Mouse (Mus musculus) large intestine, adult 2 months (tissue): Measurements from ENCODE around the gene Ccdc175. TPM values are rescaled to one million over a fixed set of nuclear protein-coding genes. Genes with fewer than 3 reads are reported as not detected.

Experiments used
- DNase-seq: peaks from one replicate; pipeline ENCODE4 v3.0.0-alpha.2; 2012; ENCODE audit warnings: low read depth, low spot score
- WGBS: fragments of 180-500 bp; shearing (Covaris S2); methylation state at CpG from one replicate; pipeline ENCODE4 v1.1.7; 2018; 5-methylcytosine and 5-hydroxymethylcytosine counted together
- polyA plus RNA-seq: library from polyadenylated mRNA; depleted of rRNA; stranded (reverse); fragments of >200 nt; gene quantifications from 2 replicates; pipeline ENCODE4 v1.2.3, GENCODE M21; 2012

The Ccdc175 gene
- polyA plus RNA-seq, 1 experiment = not detected

GRCm38 (mm10) chr12:72104525-72105281 lies 80.1 kb downstream of the Ccdc175 start:
- 23% methylated on average over 14 of the region's 14 CpGs for WGBS

GRCm38 (mm10) chr12:72104027-72104426 lies 80.8 kb downstream of the Ccdc175 start:
- WGBS = 78% methylated on average over 5 of the region's 5 CpGs
- DNase-seq = no peak

More at GRCm38 (mm10) chr12:72104525-72105281, 80.1 kb downstream of the Ccdc175 start:
- DNase-seq = peak; percentile 64

- WGBS = 64% methylated on average over 6 of the region's 6 CpGs
- no peak for DNase-seq
These were observed 82.1 kb downstream of the Ccdc175 start for GRCm38 (mm10) chr12:72102776-72103175.

DNA sequence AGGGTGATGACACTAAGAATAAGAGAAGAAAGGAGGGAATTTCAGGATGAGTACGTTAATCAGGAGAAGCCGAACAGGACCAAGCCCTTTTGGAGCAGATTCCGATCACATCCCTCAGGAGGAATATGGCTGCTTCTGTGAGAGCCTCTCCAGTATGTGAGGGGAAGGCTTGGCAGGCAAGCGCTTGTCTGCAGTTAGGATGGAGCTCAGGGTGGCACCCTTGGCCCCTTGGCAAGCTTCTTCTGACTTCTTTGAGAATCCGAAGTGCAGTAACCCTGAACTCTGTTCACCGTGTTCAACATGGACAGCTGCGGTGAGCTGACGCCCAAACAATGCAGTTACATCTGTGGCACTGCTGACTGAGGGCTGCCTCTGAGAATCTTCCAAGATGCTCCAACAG lies 87.9 kb downstream of the Ccdc175 start:
- 92% methylated on average over 8 of the region's 8 CpGs for WGBS
- DNase-seq = no peak

GRCm38 (mm10) chr12:72089802-72090201 lies 95.0 kb downstream of the Ccdc175 start:
- DNase-seq = no peak
- 78% methylated on average over 4 of the region's 4 CpGs for WGBS

GRCm38 (mm10) chr12:72086166-72086825 lies 98.5 kb downstream of the Ccdc175 start:
- no peak for DNase-seq
- WGBS = under 1% methylated on average over 18 of the region's 18 CpGs

GRCm38 (mm10) chr12:72085329-72086165 lies 99.3 kb downstream of the Ccdc175 start, which contains the start of the genes L3hypdh and Jkamp:
TSS of gene L3hypdh (minus strand) at chr12:72085439.
TSS of gene Jkamp (plus strand) at chr12:72085589.
- WGBS = 2% methylated on average over 60 of the region's 60 CpGs
- DNase-seq = peak; percentile 99

- under 1% methylated on average over 31 of the region's 31 CpGs for WGBS
- DNase-seq = no peak
These were observed 99.9 kb downstream of the Ccdc175 start for GRCm38 (mm10) chr12:72085024-72085328.

DNA sequence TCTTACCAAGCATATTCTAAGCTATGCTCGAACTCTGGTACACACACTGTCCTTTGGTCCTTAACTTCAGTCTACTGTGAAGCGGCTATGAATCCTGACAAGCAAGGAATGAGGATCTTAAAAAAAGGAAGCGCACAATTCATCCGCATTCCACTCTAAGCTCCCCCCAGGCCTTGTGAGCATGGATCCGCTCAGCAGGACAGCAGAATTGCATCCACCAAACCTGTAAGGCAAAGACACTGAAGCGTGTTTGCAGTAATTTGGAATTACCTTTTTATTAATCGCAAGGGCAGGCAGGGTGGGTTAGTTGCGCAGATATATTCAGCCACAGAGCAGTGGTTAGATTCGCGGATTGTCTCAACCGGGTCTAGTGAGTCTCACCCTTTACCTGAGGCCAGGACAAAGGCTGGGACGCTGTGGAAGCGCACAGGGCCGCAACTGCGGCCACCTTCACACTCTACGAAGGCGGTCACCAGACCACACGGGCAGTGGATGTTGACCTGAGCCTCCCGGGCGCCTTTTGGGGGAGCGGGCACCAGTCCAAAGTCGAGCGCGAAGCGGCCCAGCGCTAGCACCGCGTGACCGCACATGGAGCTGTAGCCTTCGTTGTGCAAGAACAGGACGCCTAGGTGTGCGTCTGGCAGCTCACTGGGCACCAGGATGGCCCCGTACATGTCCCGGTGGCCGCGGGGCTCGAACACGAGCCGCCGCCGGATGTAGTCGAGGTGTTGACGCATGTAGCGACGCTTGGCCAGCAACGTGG lies 100.4 kb downstream of the Ccdc175 start:
- 6% methylated on average over 46 of the region's 46 CpGs for WGBS
- no peak for DNase-seq

DNA sequence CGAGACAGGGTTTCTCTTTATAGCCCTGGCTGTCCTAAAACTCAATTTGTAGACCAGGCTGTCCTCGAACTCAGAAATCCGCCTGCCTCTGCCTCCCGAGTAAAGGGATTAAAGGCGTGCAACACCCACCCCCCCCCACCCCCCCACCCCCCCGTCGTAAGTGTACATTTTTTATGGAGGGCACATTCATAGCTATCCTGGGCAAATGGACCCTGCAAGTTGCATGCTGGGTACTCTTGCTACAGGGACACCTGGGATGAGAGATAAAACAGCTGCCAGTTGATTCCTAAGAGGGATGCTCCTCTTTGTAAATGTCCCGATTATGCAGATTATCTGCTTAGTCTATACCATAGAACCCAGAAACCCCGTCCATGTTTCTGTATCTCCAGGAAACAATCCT lies 101.6 kb downstream of the Ccdc175 start:
- no peak for DNase-seq
- 53% methylated on average over 9 of the region's 9 CpGs for WGBS

DNA sequence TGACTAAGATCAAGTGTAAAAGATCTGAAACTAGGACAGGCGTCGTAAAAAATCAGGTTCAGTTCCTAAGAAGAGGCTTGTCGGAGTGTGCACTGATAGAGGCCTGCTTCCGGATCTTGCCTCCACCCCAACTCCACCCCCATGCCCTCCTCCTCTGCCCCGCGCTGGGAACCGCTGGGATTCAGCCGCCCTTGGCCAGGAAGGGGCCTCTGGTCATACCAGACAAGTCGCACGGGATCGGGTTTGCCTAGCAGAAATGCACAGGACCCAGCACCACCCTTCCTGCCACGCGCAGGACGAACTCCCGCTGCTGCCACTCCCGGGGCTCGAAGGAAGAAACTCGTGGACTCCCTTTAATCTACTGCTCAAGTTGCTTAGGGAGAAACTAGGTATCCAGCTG lies 102.5 kb downstream of the Ccdc175 start:
- DNase-seq = no peak
- 15% methylated on average over 18 of the region's 18 CpGs for whole genome bisulfite sequencing

DNA sequence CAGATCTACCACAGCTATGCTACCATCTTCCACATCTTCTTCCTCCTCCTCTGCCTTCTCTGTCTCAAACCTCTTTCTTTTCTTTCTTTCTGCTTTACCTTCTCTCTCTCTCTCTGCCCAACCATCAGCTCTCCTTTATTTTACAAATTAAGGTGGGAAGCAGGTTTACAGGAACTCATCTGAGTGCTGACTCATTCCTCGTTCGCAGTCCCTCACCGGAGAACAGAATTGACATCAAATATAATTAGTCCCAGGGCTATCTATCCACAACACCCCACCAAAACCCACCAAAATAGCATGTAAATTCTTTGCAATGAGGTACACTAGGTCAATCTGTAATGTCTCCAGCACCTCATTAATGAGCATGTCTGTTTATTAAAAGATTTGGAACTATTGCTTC lies 102.9 kb downstream of the Ccdc175 start:
- 58% methylated on average over 3 of the region's 3 CpGs for whole genome bisulfite sequencing
- DNase-seq = no peak

GRCm38 (mm10) chr12:72078248-72078647 lies 106.6 kb downstream of the Ccdc175 start:
- no peak for DNase-seq
- 89% methylated on average over 3 of the region's 3 CpGs for WGBS

- no peak for DNase-seq
- under 1% methylated on average over 94 of the region's 94 CpGs for WGBS
These were observed 114.2 kb downstream of the Ccdc175 start, which contains the start of gene Gpr135 for GRCm38 (mm10) chr12:72070327-72071269. TSS of gene Gpr135 (minus strand) at chr12:72071125.

DNA sequence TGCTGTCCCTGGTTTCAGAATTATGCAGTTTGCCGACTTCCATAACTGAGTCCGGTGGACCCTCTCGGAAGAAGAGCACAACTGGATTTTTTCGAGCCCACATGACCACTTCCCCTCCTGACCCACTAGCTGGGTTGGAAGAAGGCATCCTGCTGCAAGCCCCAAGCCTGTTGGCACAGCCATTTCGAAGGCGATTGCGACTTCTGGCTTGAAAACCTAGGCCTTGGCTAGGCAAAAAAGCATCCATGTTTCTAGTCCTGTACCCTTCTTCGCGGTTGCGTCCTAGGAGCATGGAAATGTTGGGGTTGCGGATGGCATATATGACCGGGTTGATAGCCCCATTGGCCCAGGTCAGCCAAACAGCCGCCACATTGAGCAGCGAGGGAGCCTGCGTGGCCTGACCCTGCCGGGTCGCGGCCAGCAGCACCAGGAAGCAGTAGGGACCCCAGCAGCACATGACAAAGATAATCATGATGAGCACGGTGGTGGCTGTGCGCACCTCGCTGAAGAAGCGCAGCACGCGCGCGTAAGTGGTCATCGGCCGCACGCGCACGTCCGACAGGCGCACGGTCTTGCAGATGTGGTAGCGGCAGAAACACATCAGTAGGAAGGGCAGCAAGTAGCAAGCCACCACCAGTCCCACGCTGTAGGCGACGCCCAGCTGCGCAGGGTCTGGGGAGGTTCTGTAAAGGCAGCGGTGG lies 115.1 kb downstream of the Ccdc175 start:
- no peak for DNase-seq

DNA sequence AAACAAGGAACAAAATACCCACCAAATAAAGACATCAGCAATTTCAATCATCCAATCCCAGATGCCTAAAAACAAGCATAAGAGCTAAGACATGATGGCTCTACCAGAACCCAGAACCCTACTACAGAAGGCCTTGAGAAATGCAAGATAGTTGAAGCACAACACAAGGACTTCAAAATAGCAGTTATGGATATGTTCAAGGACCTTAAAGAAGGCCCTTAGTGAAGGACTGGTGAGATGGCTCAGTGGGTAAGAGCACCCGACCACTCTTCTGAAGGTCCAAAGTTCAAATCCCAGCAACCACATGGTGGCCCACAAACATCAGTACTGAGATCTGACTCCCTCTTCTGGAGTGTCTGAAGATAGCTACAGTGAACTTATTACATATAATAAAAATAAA lies 127.0 kb downstream of the Ccdc175 start:
- no peak for DNase-seq
- 66% methylated on average over 1 of the region's 1 CpGs for WGBS

More for the DNA sequence above, 115.1 kb downstream of the Ccdc175 start:
- WGBS = 16% methylated on average over 40 of the region's 40 CpGs

DNA sequence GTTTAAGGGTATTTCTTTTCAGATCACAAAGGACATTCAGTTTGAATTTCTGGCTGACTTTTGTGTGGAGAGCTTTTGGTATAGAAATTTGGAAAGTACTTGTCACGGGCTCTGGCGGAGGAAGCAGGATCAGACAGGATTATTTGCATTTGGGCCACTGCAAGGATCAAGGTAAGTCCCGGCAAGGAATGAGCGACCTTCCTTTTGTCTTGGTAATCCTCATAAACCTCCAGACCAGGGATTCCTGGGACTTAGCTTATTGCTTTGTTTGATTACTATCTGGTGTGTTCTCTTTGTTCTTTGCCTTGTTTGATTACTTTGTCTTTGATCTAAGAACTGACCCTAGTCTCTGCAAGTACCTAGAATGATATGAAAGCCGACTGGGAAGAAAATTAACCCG lies 131.0 kb downstream of the Ccdc175 start:
- WGBS = 24% methylated on average over 6 of the region's 6 CpGs

DNA sequence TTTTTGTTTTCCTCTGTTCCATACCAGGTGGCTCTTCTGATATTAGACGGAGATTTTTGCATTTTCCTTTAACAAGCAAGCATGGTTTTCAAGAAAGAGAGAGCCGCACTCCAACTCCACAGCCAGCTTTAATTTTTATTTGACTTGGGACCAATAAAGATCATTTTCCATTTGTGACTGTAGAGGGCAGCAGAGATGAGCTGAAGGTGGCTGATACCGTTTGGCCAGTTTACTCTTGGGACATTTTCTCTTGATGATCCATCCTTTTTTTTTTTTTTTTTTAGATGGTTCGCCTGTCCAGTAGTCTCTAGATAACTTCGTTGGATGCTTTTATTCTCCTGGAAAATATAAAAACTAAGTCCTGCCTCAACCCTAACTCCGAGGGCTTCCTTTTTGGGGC lies 131.5 kb downstream of the Ccdc175 start:
- 30% methylated on average over 6 of the region's 6 CpGs for WGBS
- no peak for DNase-seq

More for the DNA sequence above, 131.0 kb downstream of the Ccdc175 start:
- no peak for DNase-seq
